Mouse (Mus musculus) stomach, embryonic 14.5 days (tissue): Measurements from ENCODE around the gene Alkbh1. TPM values are rescaled to one million over a fixed set of nuclear protein-coding genes. Genes with fewer than 3 reads are reported as not detected.
A peak's percentile ranks its signal among the peaks of the same experiment; 100 is the strongest.

Experiments
- ATAC-seq: fragments of 200-750 bp; cut with Nextera tagmentation; 2 replicates; pipeline ENCODE4 v1.8.0; 2017; ENCODE audit warnings: low read depth, moderate TSS enrichment; ENCODE audit not compliant: insufficient number of reproducible peaks, insufficient read depth, low FRiP score
- H3K27ac ChIP-seq: fragments of 300-500 bp; sonication (generic); 2 replicates; pipeline ENCODE4 v1.5.1; 2014; ENCODE audit warnings: mild to moderate bottlenecking, low read length, moderate library complexity, mixed read lengths
- H3K27me3 ChIP-seq: fragments of 300-500 bp; sonication (generic); 2 replicates; pipeline ENCODE4 v1.6.1; 2014; ENCODE audit warnings: low read length, control low read depth, mixed read lengths; ENCODE audit not compliant: control insufficient read depth, insufficient read depth
- H3K36me3 ChIP-seq: fragments of 300-500 bp; sonication (generic); 2 replicates; pipeline ENCODE4 v1.6.1; 2014; ENCODE audit warnings: mild to moderate bottlenecking, control low read depth, low read length, moderate library complexity, mixed read lengths; ENCODE audit not compliant: control insufficient read depth, insufficient read depth
- H3K4me1 ChIP-seq: fragments of 300-500 bp; sonication (generic); 2 replicates; pipeline ENCODE4 v1.6.1; 2014; ENCODE audit warnings: low read length, control low read depth, mixed read lengths; ENCODE audit not compliant: control insufficient read depth, insufficient read depth
- H3K4me2 ChIP-seq: fragments of 300-500 bp; sonication (generic); replicated peaks from 2 replicates; pipeline ENCODE4 v1.6.1; 2014; ENCODE audit warnings: low read depth, low read length, control low read depth
- H3K4me3 ChIP-seq: fragments of 300-500 bp; sonication (generic); 2 replicates; pipeline ENCODE4 v1.5.1; 2014; ENCODE audit warnings: low read depth, low read length, control low read depth
- H3K9ac ChIP-seq: fragments of 300-500 bp; sonication (generic); replicated peaks from 2 replicates; pipeline ENCODE4 v1.6.1; 2014; ENCODE audit warnings: low read depth, mild to moderate bottlenecking, control low read depth, low read length, moderate library complexity, mixed read lengths
- H3K9me3 ChIP-seq: fragments of 300-500 bp; sonication (generic); 2 replicates; pipeline ENCODE4 v1.6.1; 2016; ENCODE audit warnings: low read depth, low read length, control low read depth; ENCODE audit not compliant: control insufficient read depth
- WGBS: fragments of 180-500 bp; shearing (Covaris S2); extraction: QIAGEN DNeasy Blood & Tissue Kit; methylation state at CpG from one replicate; pipeline ENCODE4 v1.1.7; 2014; 5-methylcytosine and 5-hydroxymethylcytosine counted together
- polyA plus RNA-seq: library from polyadenylated mRNA; unstranded; fragments of >200 nt; fragmentation: Nextera tagmentation; extraction: Ambion mirVana; gene quantifications from 2 replicates; pipeline ENCODE4 v1.2.1, GENCODE M21; 2014

Gene Alkbh1
- polyA plus RNA-seq, 1 experiment from 2014 or later, result 76.9 TPM

DNA sequence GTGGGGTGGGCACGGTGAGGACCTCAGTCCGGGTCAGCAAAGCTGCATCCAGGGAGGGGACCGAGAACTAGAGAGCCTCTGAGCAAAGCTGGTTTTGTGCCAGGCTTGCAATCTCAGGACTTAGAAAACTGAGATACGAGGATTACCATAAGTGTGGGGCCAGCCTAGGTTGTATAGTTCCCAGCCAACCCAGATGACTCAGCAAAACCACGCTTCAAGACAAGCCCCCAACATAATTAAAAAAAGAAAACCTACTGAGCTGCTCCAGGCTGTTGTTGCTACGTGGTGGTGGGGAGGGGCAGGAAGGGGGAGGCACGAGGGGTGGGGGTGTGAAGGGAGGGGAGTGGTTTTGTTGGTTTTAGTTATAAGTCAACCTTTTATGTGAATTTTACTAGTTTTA, 32.8 kb downstream of the Alkbh1 start:
- Histone ChIP-seq H3K27ac (no peak overlapping the region), H3K9ac (no peak overlapping the region), H3K9me3 (no peaks in the 10 kb centered on the region), H3K4me1 (no peaks in the 10 kb centered on the region; the same call in 1 of the 2 replicates), H3K4me2 (no peak overlapping the region), H3K27me3 (no peaks in the 10 kb centered on the region), H3K36me3 (no peaks in the 10 kb centered on the region), H3K4me3 (no peak overlapping the region)
- no peak for ATAC-seq
- WGBS, result 48% methylated on average over 7 of the region's 7 CpGs

DNA sequence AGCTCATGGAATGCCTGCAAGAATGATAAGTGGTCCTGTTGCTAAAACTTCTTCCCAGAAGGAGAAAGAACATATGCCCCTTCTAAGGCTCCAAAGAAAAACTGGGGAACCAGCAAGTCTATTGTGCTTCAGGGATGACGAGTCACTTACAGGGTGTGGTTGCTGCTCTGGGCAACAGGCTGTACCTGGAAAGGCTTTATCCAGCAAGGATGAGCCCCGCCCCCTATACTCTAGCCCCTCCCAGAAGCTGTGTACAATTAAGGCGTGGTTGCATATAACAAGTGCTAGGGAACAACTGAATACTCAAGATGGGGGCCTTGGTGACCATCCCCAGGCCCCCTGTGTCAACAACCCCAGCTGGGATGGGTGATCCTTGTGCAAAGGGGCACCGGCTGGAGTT, 34.7 kb downstream of the Alkbh1 start:
- 72% methylated on average over 4 of the region's 4 CpGs for WGBS
- H3K27ac ChIP-seq, result no peak overlapping the region

GRCm38 (mm10) chr12:87407869-87408605, 35.8 kb downstream of the Alkbh1 start:
- no peak for ATAC-seq
- WGBS, result 28% methylated on average over 21 of the region's 21 CpGs
- no peak overlapping the region for H3K9ac ChIP-seq
- peak overlapping the region; percentile 10; the same call in 1 of the 2 replicates for H3K4me2 ChIP-seq
- no peak overlapping the region for H3K27ac ChIP-seq
- no peak overlapping the region for H3K4me3 ChIP-seq
- no peaks in the 10 kb centered on the region for H3K9me3 ChIP-seq
- no peaks in the 10 kb centered on the region for H3K36me3 ChIP-seq
- no peaks in the 10 kb centered on the region; the same call in 1 of the 2 replicates for H3K4me1 ChIP-seq
- H3K27me3 ChIP-seq, result no peaks in the 10 kb centered on the region

More for the DNA sequence above, 34.7 kb downstream of the Alkbh1 start:
- no peaks in the 10 kb centered on the region; the same call in 1 of the 2 replicates for H3K4me1 ChIP-seq
- no peaks in the 10 kb centered on the region for H3K27me3 ChIP-seq
- no peak overlapping the region for H3K4me3 ChIP-seq
- no peak overlapping the region for H3K9ac ChIP-seq
- ATAC-seq, result 0 out of 2 replicates have a peak, but pooled peaks have one; percentile 59
- no peaks in the 10 kb centered on the region for H3K36me3 ChIP-seq
- H3K9me3 ChIP-seq, result no peaks in the 10 kb centered on the region
- H3K4me2 ChIP-seq, result no peak overlapping the region

DNA sequence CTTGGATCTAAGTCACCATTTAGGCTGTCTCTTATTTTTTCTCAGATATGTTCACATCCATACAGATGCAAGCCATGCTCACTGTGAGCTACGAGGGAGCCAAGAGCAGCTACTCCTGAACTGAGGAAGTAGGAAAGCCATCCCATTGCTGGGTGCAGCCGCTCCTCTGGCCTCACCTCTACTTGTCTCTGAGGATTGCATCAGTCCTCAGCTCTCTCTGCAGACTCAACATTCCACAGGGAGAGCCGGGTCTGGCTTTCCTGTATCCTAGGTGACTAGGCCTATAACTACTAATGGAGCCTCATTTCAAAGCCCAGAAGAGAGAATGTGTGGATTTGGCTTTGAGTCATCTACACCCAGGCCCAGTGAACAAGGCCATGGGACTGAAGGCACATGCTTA, 38.1 kb downstream of the Alkbh1 start:
- ATAC-seq, result no peak
- Histone ChIP-seq H3K4me2 (no peak overlapping the region), H3K27ac (no peak overlapping the region), H3K9ac (no peak overlapping the region), H3K4me3 (no peak overlapping the region), H3K4me1 (no peaks in the 10 kb centered on the region; the same call in 1 of the 2 replicates), H3K36me3 (no peaks in the 10 kb centered on the region), H3K9me3 (no peaks in the 10 kb centered on the region), H3K27me3 (no peaks in the 10 kb centered on the region)
- 69% methylated on average over 3 of the region's 3 CpGs for WGBS

DNA sequence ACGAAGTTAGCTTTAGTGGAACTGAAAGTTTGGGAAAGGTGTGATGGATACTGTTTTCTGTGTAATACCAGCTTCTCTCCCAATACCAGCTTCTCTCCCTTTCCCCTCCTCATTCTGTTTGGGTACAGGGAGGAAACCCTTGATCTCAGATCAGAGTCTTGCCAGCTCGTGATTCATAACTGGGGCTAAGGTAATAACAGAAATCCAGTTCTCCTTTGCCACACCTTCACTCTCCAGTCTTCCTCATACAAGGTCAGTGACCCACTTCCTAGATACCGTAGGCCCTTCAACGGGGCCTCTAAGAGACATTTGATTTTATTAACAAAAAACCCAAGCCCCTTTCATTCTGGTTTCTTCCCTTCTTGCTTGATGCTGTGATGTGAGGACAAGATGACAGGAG, 38.7 kb downstream of the Alkbh1 start:
- no peak overlapping the region for H3K4me2 ChIP-seq
- H3K36me3 ChIP-seq, result no peaks in the 10 kb centered on the region
- no peak for ATAC-seq
- WGBS, result 72% methylated on average over 4 of the region's 4 CpGs
- H3K9ac ChIP-seq, result no peak overlapping the region
- H3K9me3 ChIP-seq, result no peaks in the 10 kb centered on the region
- no peak overlapping the region for H3K4me3 ChIP-seq
- H3K27ac ChIP-seq, result no peak overlapping the region
- no peaks in the 10 kb centered on the region for H3K27me3 ChIP-seq
- no peaks in the 10 kb centered on the region; the same call in 1 of the 2 replicates for H3K4me1 ChIP-seq

GRCm38 (mm10) chr12:87401883-87402282, 41.9 kb downstream of the Alkbh1 start:
- H3K27ac ChIP-seq, result no peak overlapping the region
- H3K4me3 ChIP-seq, result no peak overlapping the region
- no peaks in the 10 kb centered on the region for H3K27me3 ChIP-seq
- H3K9ac ChIP-seq, result no peak overlapping the region
- ATAC-seq, result no peak
- 56% methylated on average over 6 of the region's 6 CpGs for WGBS
- no peaks in the 10 kb centered on the region for H3K9me3 ChIP-seq
- H3K36me3 ChIP-seq, result no peaks in the 10 kb centered on the region
- H3K4me1 ChIP-seq, result no peaks in the 10 kb centered on the region
- no peak overlapping the region for H3K4me2 ChIP-seq

GRCm38 (mm10) chr12:87399119-87399819, 44.5 kb downstream of the Alkbh1 start:
- ATAC-seq, result peak; percentile 56; the same call in 1 of the 2 replicates
- no peak overlapping the region for H3K9ac ChIP-seq
- H3K4me2 ChIP-seq, result no peak overlapping the region
- no peaks in the 10 kb centered on the region for H3K36me3 ChIP-seq
- H3K27ac ChIP-seq, result no peak overlapping the region
- H3K4me1 ChIP-seq, result no peaks in the 10 kb centered on the region
- WGBS, result 74% methylated on average over 10 of the region's 10 CpGs
- no peaks in the 10 kb centered on the region for H3K27me3 ChIP-seq
- H3K9me3 ChIP-seq, result no peaks in the 10 kb centered on the region
- no peak overlapping the region for H3K4me3 ChIP-seq

DNA sequence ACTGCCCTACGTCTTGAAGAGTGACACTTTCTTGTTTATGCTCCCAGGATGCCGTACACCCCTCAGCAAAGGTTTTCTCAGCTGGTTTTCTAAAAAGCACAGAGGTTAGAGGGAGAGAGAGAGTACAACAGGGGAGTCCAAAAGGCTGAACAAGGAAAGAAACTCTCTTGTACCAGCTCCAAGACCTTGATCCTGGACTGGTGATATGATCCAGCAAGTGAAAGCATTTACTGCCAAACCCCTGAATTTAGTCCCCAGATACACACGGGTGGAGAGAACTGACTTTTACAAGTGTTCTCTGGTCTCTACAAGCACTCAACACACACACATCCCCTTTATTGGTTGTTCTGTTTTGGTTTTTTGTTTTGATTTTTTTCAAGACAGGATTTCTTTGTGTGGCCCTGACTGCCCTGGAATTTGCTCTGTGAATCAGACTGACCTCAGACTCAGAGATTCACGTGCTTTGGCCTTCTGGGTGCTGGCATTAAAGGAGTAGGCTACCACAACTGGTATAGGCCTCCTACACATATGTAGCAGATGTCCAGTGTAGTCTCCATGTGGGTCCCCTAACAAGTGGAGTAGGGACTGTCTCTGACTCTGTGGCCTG, 45.9 kb downstream of the Alkbh1 start:
- H3K27ac ChIP-seq, result no peak overlapping the region

More for the DNA sequence above, 45.9 kb downstream of the Alkbh1 start:
- Histone ChIP-seq H3K36me3 (no peaks in the 10 kb centered on the region), H3K27me3 (no peaks in the 10 kb centered on the region), H3K4me3 (no peak overlapping the region), H3K4me2 (no peak overlapping the region), H3K9ac (no peak overlapping the region), H3K4me1 (no peaks in the 10 kb centered on the region), H3K9me3 (no peaks in the 10 kb centered on the region)
- WGBS, result 70% methylated on average over 4 of the region's 4 CpGs
- ATAC-seq, result no peak
